ENCODE assay signal across 19 mouse cellular contexts in genomic region chr2:27582112-27582511, GRCm38 (mm10).
DNase-seq lines count a peak whose midpoint lies in the region; ATAC-seq lines count a peak whose summit lies in the region.
"Had no signal": no experiment of that assay in that cellular context is flagged by ENCODE, and none has a peak within 500 bp of the region (broad histone marks: within the 10 kb centered on the region; RNA-seq: fewer than 3 reads in every experiment).

No protein-coding gene starts in this region.

- no peaks in the 10 kb centered on the region for H3K9me3 ChIP-seq in kidney, embryonic 16.5 days (ENCODE audit: low read length)
- H3K9me3 ChIP-seq: embryonic facial prominence, embryonic 13.5 days; forebrain, embryonic 10.5 days; midbrain, embryonic 13.5 days had no signal

- no peak overlapping the region for H3K9ac ChIP-seq in kidney, embryonic 16.5 days (replicated peaks; ENCODE audit: low read length)
- H3K9ac ChIP-seq: embryonic facial prominence, embryonic 13.5 days; midbrain, embryonic 13.5 days had no signal

- no peak overlapping the region for H3K27ac ChIP-seq in kidney, embryonic 16.5 days (ENCODE audit: low read length)
- H3K27ac ChIP-seq: embryonic facial prominence, embryonic 13.5 days; forebrain, embryonic 10.5 days; midbrain, embryonic 13.5 days had no signal

- peak; percentile 40 for DNase-seq in adrenal gland, adult 2 months
- DNase-seq in adrenal gland, adult 8-10 months, result no peak
- DNase-seq in kidney, adult 11 months, result peak; percentile 35
- peak; percentile 34 for DNase-seq in lung, postnatal 10 days
- no peak for DNase-seq in lung, postnatal 4 days
- DNase-seq in cerebellum, postnatal 25 days, result no peak
- DNase-seq in frontal cortex, postnatal 10 days (ENCODE audit: low spot score in 2 of 2), result no peak
- DNase-seq: cerebellum, postnatal 36 days; gastrocnemius, postnatal 25 days; heart, postnatal 14 days; liver; lung, postnatal 14 days; spleen, adult 18-20 months had no signal

- no peak for ATAC-seq in kidney, embryonic 16.5 days (ENCODE audit: low FRiP score, low TSS enrichment)
- ATAC-seq: intestine, embryonic 16.5 days; midbrain, embryonic 13.5 days; Patski had no signal

- H3K27me3 ChIP-seq in kidney, embryonic 16.5 days (ENCODE audit: insufficient read depth, low read length), result no peaks in the 10 kb centered on the region
- H3K27me3 ChIP-seq: embryonic facial prominence, embryonic 13.5 days; midbrain, embryonic 13.5 days; Patski had no signal

- no peak overlapping the region for H3K4me3 ChIP-seq in kidney, embryonic 16.5 days (ENCODE audit: low read length)
- H3K4me3 ChIP-seq: embryonic facial prominence, embryonic 13.5 days; forebrain, embryonic 10.5 days; midbrain, embryonic 13.5 days had no signal

- WGBS in kidney, embryonic 16.5 days, result 26% methylated on average over 11 of the region's 11 CpGs

- no peaks in the 10 kb centered on the region for H3K36me3 ChIP-seq in kidney, embryonic 16.5 days (ENCODE audit: insufficient read depth, low read length)
- H3K36me3 ChIP-seq: embryonic facial prominence, embryonic 13.5 days; forebrain, embryonic 10.5 days; midbrain, embryonic 13.5 days had no signal

- no peak overlapping the region for H3K4me2 ChIP-seq in kidney, embryonic 16.5 days (replicated peaks; ENCODE audit: low read depth, low read length)
- H3K4me2 ChIP-seq: embryonic facial prominence, embryonic 13.5 days; midbrain, embryonic 13.5 days had no signal

- H3K4me1 ChIP-seq in kidney, embryonic 16.5 days (ENCODE audit: insufficient read depth, low read length), result peaks cover 9% of the 10 kb centered on the region
- H3K4me1 ChIP-seq: embryonic facial prominence, embryonic 13.5 days; midbrain, embryonic 13.5 days had no signal

Comparison
In these comparisons a context has a peak if more than half of its experiments do, and no peak if none do; other contexts are left out.
1. DNase-seq: peak in adrenal gland, adult 2 months (single experiment), kidney, adult 11 months (single experiment) and lung, postnatal 10 days (single experiment); none in adrenal gland, adult 8-10 months (single experiment), lung, postnatal 4 days (0 of 2), cerebellum, postnatal 25 days (0 of 2) and frontal cortex, postnatal 10 days (0 of 2).